Mouse (Mus musculus) testis, postnatal 14 days (tissue): ENCODE results near the gene Wfdc17.
A peak's percentile ranks its signal among the peaks of the same experiment; 100 is the strongest.

Experiments used
- DNase-seq: peaks from one replicate; pipeline ENCODE4 v3.0.0; 2021; ENCODE audit warnings: low spot score

The Wfdc17 gene

DNA sequence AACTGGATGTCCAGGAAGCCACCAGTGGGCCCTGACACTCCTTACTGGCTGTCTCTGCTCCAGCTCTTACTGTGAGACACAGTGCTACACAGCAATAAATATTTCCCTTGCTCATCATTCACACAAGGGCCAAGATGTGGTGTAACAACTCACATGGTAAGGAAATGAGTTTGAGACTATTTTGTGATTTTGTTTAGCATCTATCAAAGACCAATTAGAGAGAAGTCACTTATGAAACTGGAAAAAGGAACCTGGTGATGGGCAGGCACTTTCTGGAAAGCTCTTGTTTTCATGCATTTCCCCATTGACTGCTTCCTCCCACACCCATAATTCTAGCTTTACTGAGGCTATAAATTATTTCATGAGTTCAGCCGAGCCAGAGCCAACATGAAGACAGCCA, at the start of gene Wfdc17:
TSS of gene Wfdc17 (plus strand) at position 287 of the 400 bp plus-strand sequence.
- DNase-seq: no peak

DNA sequence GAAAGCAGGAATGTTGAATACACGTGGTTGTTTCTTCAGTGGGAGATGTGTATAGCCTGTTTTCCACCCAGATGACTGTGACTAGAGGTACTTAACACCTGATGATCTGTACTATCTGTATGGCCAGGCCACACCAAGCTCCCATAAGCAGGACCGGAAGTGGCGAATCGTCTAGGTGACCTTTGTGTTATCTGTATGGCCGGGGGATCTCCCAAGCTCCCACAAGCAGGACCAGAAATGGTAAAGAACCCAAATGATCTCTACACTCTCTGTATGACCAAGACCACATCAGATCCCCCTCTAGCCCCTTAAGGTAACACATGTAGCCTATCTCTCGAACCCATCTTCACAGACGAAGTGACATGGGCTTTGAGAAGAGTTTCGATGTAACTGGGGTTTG, 49.2 kb upstream of the Wfdc17 start:
- DNase-seq: no peak

GRCm38 (mm10) chr11:83657508-83657907, 46.3 kb upstream of the Wfdc17 start:
- DNase-seq: no peak

- no peak for DNase-seq
These were observed 45.0 kb upstream of the Wfdc17 start for GRCm38 (mm10) chr11:83658797-83659196.

DNA sequence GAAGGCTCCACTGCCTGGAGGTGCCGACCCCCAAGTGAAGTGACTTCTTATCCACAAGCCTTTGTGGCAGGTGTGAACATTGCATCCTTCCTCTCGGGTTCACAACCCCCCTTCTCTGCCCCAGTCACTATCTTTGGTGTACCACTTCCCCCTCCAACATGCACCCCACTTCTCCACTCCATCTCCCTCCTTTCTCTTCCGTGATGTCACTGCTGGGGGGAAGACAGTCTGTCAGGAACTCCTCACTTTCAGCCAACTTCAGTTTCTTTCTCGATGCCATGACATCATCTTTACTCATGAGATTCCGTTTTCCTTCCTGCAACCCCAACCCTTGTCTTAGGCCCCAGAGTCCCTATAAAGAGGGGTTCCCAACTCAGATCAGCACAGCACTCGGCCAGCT, 41.6 kb upstream of the Wfdc17 start, which contains the start of gene Ccl4:
TSS of gene Ccl4 (plus strand) at position 381 of the 400 bp plus-strand sequence.
- DNase-seq: no peak

DNA sequence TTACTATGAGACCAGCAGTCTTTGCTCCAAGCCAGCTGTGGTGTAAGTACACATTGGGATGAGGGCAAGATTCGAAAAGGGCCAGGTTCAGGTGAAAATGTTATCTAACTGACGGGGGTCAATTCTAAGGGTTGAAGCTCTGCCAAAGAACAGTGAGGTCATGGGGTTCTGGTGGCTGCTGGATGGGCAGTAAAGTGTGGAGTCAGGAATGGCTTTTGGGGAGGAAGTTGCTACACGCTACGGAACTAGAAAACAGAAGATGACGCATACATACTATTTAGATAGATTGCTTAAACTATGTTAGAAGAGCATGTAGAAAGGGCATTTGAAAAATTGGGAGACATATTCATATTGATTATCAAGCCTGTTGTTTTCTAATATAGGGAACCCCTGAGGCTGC, 40.3 kb upstream of the Wfdc17 start:
- DNase-seq: no peak

GRCm38 (mm10) chr11:83671743-83672142, 32.0 kb upstream of the Wfdc17 start:
- DNase-seq: no peak

DNA sequence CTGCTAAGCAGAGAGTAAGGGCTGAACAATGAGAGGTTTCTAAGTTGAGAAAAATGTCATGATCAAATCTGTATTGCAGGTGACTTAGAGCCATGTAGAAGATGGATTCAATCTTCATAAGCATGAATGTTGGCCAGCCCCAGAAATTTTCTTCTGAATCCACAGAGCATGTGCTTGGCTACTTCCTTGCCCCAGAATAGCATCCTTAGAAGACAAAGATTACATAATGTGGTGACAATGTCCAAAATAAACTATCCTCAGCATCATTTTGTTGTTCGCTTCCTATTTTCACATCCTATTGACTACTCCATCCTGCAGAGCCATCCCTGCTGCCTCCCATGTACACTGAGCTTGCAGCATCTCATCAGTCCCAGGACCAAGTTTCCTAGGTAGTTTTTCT, 28.1 kb upstream of the Wfdc17 start:
- no peak for DNase-seq

- DNase-seq: no peak
These were observed 13.9 kb upstream of the Wfdc17 start for GRCm38 (mm10) chr11:83689918-83690317.

- no peak for DNase-seq
These were observed 11.8 kb upstream of the Wfdc17 start for GRCm38 (mm10) chr11:83692008-83692407.

GRCm38 (mm10) chr11:83708715-83709114, 4.9 kb downstream of the Wfdc17 start, which contains the start of gene Wfdc18:
TSS of gene Wfdc18 (plus strand) at chr11:83709015.
- DNase-seq: no peak

- no peak for DNase-seq
These were observed 5.9 kb downstream of the Wfdc17 start for GRCm38 (mm10) chr11:83709683-83710082.

DNA sequence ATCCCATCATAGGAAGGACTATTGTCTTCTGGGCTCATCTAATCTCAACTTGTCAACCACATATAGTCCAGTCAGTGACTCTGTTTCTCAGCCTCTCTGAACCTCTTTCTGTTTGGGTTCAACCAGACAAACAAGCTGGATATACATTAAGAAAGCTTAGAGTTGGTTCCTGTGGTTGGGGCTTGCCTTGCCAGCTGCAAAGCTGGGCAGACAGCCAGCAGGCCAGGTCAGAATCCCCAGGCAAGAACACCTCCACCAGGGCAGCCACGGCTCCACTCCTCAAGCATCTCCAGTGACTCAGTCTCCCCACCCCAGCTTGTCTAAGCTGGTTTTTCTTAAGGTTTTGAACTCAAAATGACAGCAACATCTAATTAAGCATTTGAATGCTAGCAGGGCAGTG, 8.9 kb downstream of the Wfdc17 start:
- DNase-seq: no peak

DNA sequence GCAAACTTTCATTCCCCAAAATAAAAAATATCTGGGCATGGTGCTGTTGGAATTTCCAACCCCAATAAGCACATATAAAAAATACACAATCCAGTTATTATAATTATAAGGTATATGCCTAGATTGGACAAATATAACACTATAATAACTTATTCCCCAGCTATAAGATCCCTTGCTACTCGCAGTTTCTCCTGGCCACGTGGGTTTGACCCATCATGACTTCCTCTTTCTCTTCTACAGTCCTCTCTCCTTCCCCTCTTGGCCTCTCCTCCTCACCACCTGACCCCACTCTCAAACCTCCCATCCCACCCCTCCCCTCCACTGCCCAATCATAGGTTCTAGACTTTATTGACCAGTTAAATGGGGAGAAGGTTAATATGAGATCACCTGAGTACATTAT, 10.1 kb downstream of the Wfdc17 start:
- no peak for DNase-seq

- DNase-seq: no peak
These were observed 13.4 kb downstream of the Wfdc17 start for GRCm38 (mm10) chr11:83717042-83717665.

- no peak for DNase-seq
These were observed 17.0 kb downstream of the Wfdc17 start for GRCm38 (mm10) chr11:83720766-83721165.

DNA sequence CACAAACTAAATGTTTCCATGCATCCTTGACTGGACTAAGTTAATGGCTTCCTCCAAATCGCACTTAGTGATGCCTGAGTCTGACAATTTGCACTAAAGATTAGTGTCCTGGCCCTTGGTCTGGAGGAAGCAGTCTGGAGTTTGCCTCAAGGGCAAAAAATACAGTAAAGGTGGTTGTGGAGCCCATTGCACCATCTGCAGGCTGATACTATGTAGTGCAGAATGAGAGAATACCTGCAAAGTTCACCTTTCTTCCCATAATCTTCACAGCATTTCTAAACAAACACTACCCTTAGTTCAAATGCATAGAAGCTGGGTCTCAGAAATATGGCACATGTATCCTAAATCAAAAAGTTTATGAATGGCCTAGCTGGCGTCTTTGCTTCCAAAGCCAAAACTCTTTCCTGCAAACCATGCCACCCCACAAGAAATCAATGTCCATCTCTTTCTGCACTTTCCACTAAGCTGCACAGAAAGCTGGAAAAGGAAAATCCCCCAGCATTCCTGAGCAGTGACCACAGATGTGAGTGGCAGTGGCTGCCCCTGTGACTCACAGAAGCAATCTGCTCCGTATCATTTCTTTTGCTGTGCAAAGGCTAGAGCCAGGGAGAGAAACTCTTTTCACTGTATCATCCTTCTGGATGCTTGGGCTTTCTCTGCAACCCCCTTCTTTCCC, 25.1 kb downstream of the Wfdc17 start:
- DNase-seq: no peak

- peak; percentile 17 for DNase-seq
These were observed 27.3 kb downstream of the Wfdc17 start for GRCm38 (mm10) chr11:83731116-83731515.

DNA sequence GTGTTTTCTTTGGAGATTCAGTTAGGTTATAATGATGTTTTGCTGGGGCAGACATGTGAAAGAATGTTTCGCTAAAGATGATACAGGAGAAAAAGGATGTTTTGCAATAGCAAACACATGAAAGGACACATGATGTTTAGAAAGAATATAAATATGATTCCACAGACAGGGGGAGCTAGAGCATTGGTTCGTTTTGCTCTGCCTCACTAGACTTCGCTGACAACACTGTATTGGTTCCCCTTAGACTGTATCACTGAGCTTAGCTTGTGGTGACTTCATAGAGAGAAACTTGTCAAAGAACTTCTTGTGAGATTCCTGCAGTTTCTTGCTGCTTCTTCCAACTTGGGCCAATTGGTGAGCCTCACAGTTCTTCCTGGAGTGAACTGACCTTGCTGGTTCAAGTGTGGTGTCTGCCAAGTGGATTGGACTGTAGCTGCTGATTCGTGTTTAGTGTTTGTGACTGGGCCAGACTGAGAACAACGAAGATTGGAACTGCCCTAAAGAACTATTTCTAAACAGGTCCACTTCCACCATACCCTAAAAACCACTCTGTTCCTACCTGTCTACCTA, 29.4 kb downstream of the Wfdc17 start:
- no peak for DNase-seq

DNA sequence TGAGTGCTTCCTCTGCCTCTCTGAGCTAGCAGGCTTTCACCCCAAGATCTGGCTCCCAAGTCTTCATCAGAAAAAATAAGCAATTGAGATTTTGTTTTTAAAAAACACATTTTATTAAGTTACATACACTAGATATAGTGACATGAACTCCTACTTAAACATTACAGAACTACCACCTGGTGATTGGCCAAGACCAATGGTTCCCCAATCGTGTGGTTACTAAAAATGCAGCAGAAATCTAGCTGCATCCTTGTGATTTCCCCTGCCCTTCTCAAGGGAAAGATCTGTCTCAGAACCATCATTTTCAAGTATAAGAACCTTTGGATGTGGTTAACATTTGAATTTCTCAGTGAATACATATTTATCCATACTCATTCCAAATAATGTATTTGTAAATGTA, 30.4 kb downstream of the Wfdc17 start:
- no peak for DNase-seq

GRCm38 (mm10) chr11:83735881-83736280, 32.1 kb downstream of the Wfdc17 start:
- no peak for DNase-seq

DNA sequence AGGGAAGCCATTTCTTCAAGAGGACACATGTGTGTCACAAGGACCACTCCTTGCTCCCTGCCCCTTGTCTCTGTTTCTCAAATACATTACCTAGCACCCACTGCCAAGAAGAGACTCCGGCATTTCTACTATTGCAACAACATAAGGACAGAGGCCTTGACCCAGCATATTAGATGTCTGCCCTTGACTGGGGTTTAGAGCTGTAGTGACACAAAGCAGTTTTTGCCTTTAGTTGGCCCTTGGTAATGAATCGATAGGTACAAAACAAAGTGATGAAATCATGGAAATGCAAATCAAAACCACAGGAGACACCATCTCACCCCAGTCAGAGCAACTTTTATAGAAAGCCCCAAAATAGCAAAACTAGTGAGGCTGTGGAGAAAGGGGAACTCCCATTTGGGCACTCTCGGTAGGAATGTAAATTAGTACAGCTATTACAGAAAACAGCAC, 33.3 kb downstream of the Wfdc17 start:
- DNase-seq: no peak

DNA sequence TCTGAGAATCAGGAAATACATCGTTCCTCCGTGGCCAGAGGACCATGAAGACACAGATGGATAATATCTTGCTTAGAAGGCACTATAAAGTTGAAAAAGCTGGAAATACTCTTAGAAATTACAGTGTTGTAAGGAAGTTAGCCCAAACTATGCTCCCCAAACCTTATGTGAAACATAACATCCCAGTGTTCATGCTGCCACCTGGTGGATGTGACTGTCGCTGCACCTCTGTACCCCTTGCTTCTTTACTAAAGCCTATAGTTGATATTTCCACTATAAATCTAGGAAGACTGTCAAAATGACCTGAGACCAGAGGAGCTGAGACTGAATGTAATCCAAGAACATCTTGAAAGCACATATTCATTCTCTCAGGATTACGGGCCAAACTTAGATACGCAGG, 35.5 kb downstream of the Wfdc17 start:
- peak; percentile 26 for DNase-seq
